Mouse (Mus musculus) forebrain, embryonic 11.5 days (tissue): ENCODE results near the gene Dnal4. TPM values are rescaled to one million over a fixed set of nuclear protein-coding genes. Genes with fewer than 3 reads are reported as not detected.

Experiments
- ATAC-seq: fragments of 200-750 bp; cut with Nextera tagmentation; replicated peaks from 2 replicates; pipeline ENCODE4 v1.8.0; 2017; ENCODE audit warnings: moderate TSS enrichment; ENCODE audit not compliant: low FRiP score
- DNase-seq: peaks from one replicate; pipeline ENCODE4 v3.0.0-alpha.2; 2017; ENCODE audit warnings: low spot score
- H3K27ac ChIP-seq: fragments of 300-500 bp; sonication (generic); 2 replicates; pipeline ENCODE4 v1.5.1; 2014; ENCODE audit warnings: low read depth, low read length
- H3K27me3 ChIP-seq: fragments of 300-500 bp; sonication (generic); 2 replicates; pipeline ENCODE4 v1.6.1; 2014; ENCODE audit warnings: mild to moderate bottlenecking, low read length, mixed read lengths; ENCODE audit not compliant: control insufficient read depth, insufficient read depth
- H3K36me3 ChIP-seq: fragments of 300-500 bp; sonication (generic); 2 replicates; pipeline ENCODE4 v1.6.1; 2014; ENCODE audit warnings: mild to moderate bottlenecking, low read length, moderate library complexity, mixed read lengths; ENCODE audit not compliant: control insufficient read depth, insufficient read depth
- H3K4me1 ChIP-seq: fragments of 300-500 bp; sonication (generic); replicated peaks from 2 replicates; pipeline ENCODE4 v1.6.1; 2014; ENCODE audit warnings: low read length, mixed read lengths; ENCODE audit not compliant: control insufficient read depth, insufficient read depth
- H3K4me2 ChIP-seq: fragments of 300-500 bp; sonication (generic); 2 replicates; pipeline ENCODE4 v1.6.1; 2014; ENCODE audit warnings: low read depth, mild to moderate bottlenecking, low read length, moderate library complexity, mixed read lengths; ENCODE audit not compliant: severe bottlenecking
- H3K4me3 ChIP-seq: fragments of 300-500 bp; sonication (generic); 2 replicates; pipeline ENCODE4 v1.5.1; 2014; ENCODE audit warnings: low read depth, low read length
- H3K9ac ChIP-seq: fragments of 300-500 bp; sonication (generic); 2 replicates; pipeline ENCODE4 v1.6.1; 2014; ENCODE audit warnings: low read length
- H3K9me3 ChIP-seq: fragments of 300-500 bp; sonication (generic); 2 replicates; pipeline ENCODE4 v1.6.1; 2016; ENCODE audit warnings: low read length, mixed read lengths; ENCODE audit not compliant: control insufficient read depth
- WGBS: fragments of 180-500 bp; shearing (Covaris S2); extraction: QIAGEN DNeasy Blood & Tissue Kit; methylation state at CpG from one replicate; pipeline ENCODE4 v1.1.7; 2014; 5-methylcytosine and 5-hydroxymethylcytosine counted together
- polyA plus RNA-seq: library from polyadenylated mRNA; unstranded; fragments of >200 nt; fragmentation: Nextera tagmentation; extraction: Ambion mirVana; gene quantifications from 2 replicates; pipeline ENCODE4 v1.2.1, GENCODE M21; 2014

The Dnal4 gene
- polyA plus RNA-seq, 1 experiment from 2014 or later, result 63.9 TPM

GRCm38 (mm10) chr15:79744001-79744400, 33.6 kb downstream of the Dnal4 start:
- peaks cover 2% of the 10 kb centered on the region; the same call in 1 of the 2 replicates for H3K27me3 ChIP-seq
- ATAC-seq (no peak), DNase-seq (no peak)
- no peaks in the 10 kb centered on the region; the same call in 1 of the 2 replicates for H3K4me1 ChIP-seq
- H3K36me3 ChIP-seq, result no peaks in the 10 kb centered on the region
- H3K27ac ChIP-seq, result no peak overlapping the region
- no peaks in the 10 kb centered on the region for H3K9me3 ChIP-seq
- no peak overlapping the region for H3K9ac ChIP-seq
- H3K4me2 ChIP-seq, result no peak overlapping the region
- 94% methylated on average over 11 of the region's 11 CpGs for WGBS
- no peak overlapping the region for H3K4me3 ChIP-seq

DNA sequence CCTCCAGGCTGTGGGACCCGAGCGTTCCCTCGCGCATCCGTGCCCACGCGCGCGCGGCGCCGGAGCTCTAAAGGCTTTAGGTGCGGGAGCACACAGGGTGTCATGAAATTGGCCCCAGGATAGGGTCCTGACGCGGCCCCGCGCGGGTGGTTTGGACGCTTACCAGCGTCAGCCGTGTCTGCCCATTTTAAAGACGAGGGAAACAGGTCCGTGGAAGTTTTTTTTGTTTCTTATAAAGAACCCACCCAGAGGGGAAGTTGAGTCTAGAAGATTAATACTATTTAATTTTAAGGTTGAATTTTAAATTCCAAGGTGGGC, 35.0 kb downstream of the Dnal4 start:
- WGBS, result under 1% methylated on average over 23 of the region's 23 CpGs
- DNase-seq (no peak), ATAC-seq (peak; percentile 57)
- H3K4me3 ChIP-seq, result peak overlapping the region; percentile 96
- H3K4me1 ChIP-seq, result no peaks in the 10 kb centered on the region; the same call in 1 of the 2 replicates
- H3K9ac ChIP-seq, result peak overlapping the region; percentile 89
- H3K9me3 ChIP-seq, result no peaks in the 10 kb centered on the region
- H3K4me2 ChIP-seq, result peak overlapping the region; percentile 94
- H3K27me3 ChIP-seq, result peaks cover 2% of the 10 kb centered on the region; the same call in 1 of the 2 replicates
- no peak overlapping the region for H3K27ac ChIP-seq
- no peaks in the 10 kb centered on the region; the same call in 1 of the 2 replicates for H3K36me3 ChIP-seq

DNA sequence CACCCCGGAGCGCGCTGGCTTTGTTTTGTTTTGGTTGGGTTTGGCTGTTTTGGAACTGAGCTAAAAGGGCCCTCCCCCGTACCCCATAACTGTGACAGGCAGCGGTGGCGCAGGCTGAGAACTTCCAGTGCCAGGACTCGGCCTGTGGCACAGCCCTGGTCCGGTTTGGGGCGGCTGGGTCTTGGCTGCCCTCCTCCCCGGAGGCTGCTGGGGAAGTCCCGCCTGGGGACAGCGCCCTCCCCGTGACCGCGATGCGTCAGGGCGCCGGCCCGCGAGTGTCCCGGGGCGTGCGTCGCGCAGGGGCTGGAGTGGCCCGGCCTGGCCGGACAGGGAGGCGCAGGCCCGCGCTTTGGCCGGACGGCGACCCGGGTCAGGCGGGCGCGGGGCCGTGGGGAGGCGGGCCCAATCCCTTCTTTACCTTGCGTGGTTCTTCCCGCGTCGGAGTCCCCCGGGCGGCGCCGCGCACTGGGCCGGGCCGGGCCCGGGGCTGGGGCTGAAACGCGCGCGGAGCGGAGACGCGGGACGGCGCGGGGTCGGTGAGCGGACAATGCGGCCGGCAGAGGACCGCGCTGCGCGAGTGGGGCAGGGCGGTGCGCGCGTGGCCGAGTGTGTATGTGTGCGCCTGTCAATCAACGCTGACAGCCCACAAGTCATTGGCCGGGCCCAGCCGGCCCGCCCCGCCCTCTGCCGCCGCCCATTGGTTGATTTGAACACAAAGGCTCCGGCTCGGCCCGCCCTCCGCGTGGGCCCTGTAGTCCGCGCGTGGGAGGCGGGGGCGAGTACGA, 35.5 kb downstream of the Dnal4 start, which contains the start of gene Sun2:
Sun2 (minus strand) TSS at position 616 of the 785 bp plus-strand sequence.
- H3K27ac ChIP-seq, result no peak within 1 kb of the TSS
- ATAC-seq (peak; percentile 92), DNase-seq (peak; percentile 94)
- no peaks in the 10 kb centered on the region for H3K9me3 ChIP-seq
- peak within 1 kb of the TSS; percentile 94 for H3K4me2 ChIP-seq
- H3K9ac ChIP-seq, result peak within 1 kb of the TSS; percentile 89
- under 1% methylated on average over 76 of the region's 93 CpGs for WGBS
- H3K4me1 ChIP-seq, result no peaks in the 10 kb centered on the region; the same call in 1 of the 2 replicates
- H3K4me3 ChIP-seq, result peak within 1 kb of the TSS; percentile 96
- H3K27me3 ChIP-seq, result peaks cover 2% of the 10 kb centered on the region; the same call in 1 of the 2 replicates
- no peaks in the 10 kb centered on the region; the same call in 1 of the 2 replicates for H3K36me3 ChIP-seq

DNA sequence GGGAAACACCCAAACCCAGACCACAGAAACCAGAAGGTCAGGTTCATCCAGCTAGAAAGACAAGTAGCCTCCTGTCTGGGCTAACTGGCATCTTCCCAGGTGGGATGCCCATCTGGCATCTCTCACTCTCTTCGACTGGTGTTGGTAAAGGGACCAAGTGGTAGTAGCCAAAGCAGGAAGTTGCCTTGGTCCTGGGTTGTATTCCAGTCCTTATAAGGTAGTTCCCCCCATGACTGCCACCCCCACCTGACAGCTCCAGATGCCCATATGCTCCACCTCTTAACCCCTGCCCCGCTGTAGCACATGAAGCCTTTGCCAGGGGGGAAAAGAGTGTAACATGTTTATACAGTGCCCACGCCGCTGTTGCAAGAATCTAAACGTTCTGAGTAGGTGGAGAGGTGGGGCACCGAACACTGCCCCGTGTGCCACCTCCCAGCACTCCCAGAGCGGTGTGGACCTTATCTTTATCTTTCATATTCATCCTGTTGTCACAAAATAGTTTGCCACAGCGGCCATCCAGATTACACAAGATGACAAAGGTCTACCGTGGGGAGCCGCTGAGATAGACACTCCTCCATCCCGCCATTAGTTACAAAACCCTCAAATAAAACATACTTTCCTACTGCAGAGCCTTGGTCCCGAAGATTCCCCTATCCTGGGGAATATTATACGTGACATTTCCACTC, 36.3 kb downstream of the Dnal4 start:
- H3K9me3 ChIP-seq, result no peaks in the 10 kb centered on the region
- H3K27me3 ChIP-seq, result peaks cover 2% of the 10 kb centered on the region; the same call in 1 of the 2 replicates
- H3K27ac ChIP-seq, result no peak overlapping the region
- peak overlapping the region; percentile 96 for H3K4me3 ChIP-seq
- H3K4me1 ChIP-seq, result no peaks in the 10 kb centered on the region; the same call in 1 of the 2 replicates
- DNase-seq, result no peak
- H3K4me2 ChIP-seq, result peak overlapping the region; percentile 94
- 48% methylated on average over 14 of the region's 14 CpGs for WGBS
- peak overlapping the region; percentile 89 for H3K9ac ChIP-seq
- H3K36me3 ChIP-seq, result no peaks in the 10 kb centered on the region; the same call in 1 of the 2 replicates
- no peak for ATAC-seq

- H3K4me1 ChIP-seq, result no peaks in the 10 kb centered on the region; the same call in 1 of the 2 replicates
- no peak overlapping the region for H3K27ac ChIP-seq
- no peak overlapping the region for H3K9ac ChIP-seq
- ATAC-seq (no peak), DNase-seq (no peak)
- H3K36me3 ChIP-seq, result no peaks in the 10 kb centered on the region; the same call in 1 of the 2 replicates
- WGBS, result 82% methylated on average over 3 of the region's 3 CpGs
- H3K9me3 ChIP-seq, result no peaks in the 10 kb centered on the region
- H3K4me3 ChIP-seq, result no peak overlapping the region; the same call in 1 of the 2 replicates
- H3K4me2 ChIP-seq, result peak overlapping the region; percentile 94; the same call in 1 of the 2 replicates
- H3K27me3 ChIP-seq, result peaks cover 2% of the 10 kb centered on the region; the same call in 1 of the 2 replicates
Observed at GRCm38 (mm10) chr15:79740739-79741138, 36.9 kb downstream of the Dnal4 start.

DNA sequence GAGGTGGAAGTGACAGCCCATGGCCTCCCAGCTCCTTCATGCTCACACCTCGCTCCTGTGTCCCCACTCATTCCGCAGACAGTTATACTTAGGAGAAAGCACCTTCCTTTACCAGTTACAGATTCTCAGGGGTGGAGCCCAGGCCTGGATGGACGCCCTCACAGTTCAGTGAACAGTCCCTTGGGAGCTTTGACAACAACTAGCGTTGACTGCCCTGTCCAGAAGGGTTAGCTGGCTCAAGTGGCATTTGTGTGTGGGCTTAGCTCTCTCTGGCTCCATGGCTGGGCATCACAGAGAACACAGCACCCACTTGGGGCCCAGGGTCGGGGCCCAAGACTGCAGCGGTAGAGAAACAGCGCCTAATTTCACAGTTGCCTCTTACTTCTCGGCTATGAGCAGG, 43.3 kb downstream of the Dnal4 start:
- no peak overlapping the region for H3K4me2 ChIP-seq
- H3K9ac ChIP-seq, result no peak overlapping the region
- no peak overlapping the region for H3K27ac ChIP-seq
- DNase-seq (no peak), ATAC-seq (no peak)
- 88% methylated on average over 8 of the region's 8 CpGs for WGBS
- H3K4me3 ChIP-seq, result no peak overlapping the region
- H3K4me1 ChIP-seq, result no peaks in the 10 kb centered on the region
- H3K27me3 ChIP-seq, result no peaks in the 10 kb centered on the region
- H3K36me3 ChIP-seq, result no peaks in the 10 kb centered on the region; the same call in 1 of the 2 replicates
- H3K9me3 ChIP-seq, result no peaks in the 10 kb centered on the region

DNA sequence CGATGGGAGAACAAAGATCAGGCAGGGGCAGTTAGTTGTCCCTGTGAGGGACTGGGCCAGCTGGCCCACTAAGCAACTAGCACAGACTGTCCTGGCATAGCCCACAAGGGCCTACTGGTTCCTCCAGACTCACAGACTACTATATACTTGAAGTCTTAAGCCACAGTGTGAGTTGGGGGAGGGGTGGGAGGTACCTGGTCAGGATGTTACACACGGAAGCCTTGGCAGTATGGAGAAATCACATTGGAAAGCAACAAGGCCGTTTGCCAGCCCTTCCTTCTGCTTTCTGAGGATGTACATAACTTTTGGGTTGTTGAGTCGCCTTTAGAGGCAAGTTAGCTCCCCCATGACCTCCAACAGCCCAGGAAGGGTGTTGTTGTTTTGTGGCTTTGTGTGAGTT, 44.0 kb downstream of the Dnal4 start:
- Histone ChIP-seq H3K27ac (no peak overlapping the region), H3K27me3 (no peaks in the 10 kb centered on the region), H3K9me3 (no peaks in the 10 kb centered on the region), H3K36me3 (no peaks in the 10 kb centered on the region; the same call in 1 of the 2 replicates), H3K4me3 (no peak overlapping the region), H3K4me2 (no peak overlapping the region), H3K4me1 (no peaks in the 10 kb centered on the region), H3K9ac (no peak overlapping the region)
- 79% methylated on average over 4 of the region's 4 CpGs for WGBS
- DNase-seq (no peak), ATAC-seq (no peak)

DNA sequence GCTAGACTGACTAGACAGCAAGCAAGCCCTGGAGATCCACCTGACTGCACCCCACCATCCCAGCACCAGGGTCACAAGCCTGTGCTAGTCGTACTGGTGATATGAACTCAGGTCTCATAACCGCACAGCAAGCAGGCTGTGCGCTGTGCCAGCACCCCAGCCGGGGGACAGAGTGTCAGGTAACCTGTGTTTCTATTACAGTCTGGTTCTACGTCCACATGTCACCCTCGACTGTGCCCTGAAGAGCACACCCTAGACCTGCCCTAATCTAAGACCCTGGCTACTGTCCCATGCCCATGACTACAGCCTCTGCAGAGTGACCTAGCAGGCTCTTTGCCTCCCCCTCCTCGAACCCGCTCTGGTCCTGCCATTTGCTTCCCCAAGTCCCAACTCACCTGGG, 44.5 kb downstream of the Dnal4 start:
- H3K27me3 ChIP-seq, result no peaks in the 10 kb centered on the region
- H3K36me3 ChIP-seq, result no peaks in the 10 kb centered on the region
- no peak overlapping the region for H3K4me3 ChIP-seq
- H3K27ac ChIP-seq, result no peak overlapping the region
- DNase-seq (no peak), ATAC-seq (no peak)
- 95% methylated on average over 8 of the region's 8 CpGs for WGBS
- no peaks in the 10 kb centered on the region for H3K9me3 ChIP-seq
- no peak overlapping the region for H3K9ac ChIP-seq
- no peak overlapping the region for H3K4me2 ChIP-seq
- H3K4me1 ChIP-seq, result no peaks in the 10 kb centered on the region
